Mouse (Mus musculus): Measurements from ENCODE around the gene Rora. TPM values are rescaled to one million over a fixed set of nuclear protein-coding genes. Genes with fewer than 3 reads are reported as not detected.

Gene Rora
- 2.3 and 3.8 TPM in 2 replicates for polyA plus RNA-seq (2016; fragmentation: Nextera tagmentation; extraction: Ambion mirVana)

DNA sequence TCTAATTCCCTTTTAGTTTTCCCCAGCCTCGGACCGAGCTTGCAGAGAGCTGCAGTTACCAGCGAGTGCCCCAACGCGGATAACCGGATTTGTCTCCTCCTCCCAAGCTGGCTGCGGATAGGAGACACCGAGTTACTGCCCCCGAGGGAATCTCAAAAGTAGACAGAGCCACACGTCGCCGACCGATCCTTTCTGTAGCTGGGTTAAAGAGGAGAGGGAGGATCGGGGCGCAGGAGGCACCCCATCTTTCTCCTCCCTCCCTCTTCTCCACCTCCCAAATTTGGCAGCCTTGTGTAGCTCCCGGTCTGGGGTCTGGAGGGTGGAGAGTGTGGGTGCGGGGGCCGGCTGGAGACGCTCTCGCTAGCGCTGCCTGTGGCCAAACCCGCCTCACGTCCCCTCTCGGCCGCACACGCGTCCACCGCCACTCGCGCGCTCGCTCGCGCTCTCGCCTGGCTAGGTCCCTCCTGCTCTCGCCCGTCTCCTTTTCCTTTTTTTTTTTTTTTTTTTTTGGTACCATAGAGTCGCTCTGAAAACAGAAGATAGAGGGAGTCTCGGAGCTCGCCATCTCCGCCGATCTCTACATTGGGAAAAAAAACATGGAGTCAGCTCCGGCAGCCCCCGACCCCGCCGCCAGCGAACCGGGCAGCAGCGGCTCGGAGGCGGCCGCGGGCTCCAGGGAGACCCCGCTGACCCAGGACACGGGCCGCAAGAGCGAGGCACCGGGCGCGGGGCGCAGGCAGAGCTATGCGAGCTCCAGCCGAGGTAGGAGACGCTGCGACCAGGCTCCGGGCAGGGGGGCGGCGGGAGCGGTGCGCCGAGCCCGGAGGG, at the start of gene Rora:
TSS of gene Rora (plus strand) at position 576 of the 828 bp plus-strand sequence.
- WGBS: under 1% methylated on average over 72 of the region's 72 CpGs
- Histone ChIP-seq H3K27ac (peak within 1 kb of the TSS; percentile 87), H3K36me3 (no peaks in the 10 kb centered on the region), H3K9me3 (replicated peaks) (no peaks in the 10 kb centered on the region), H3K27me3 (ENCODE audit: low read depth, poor library complexity, severe bottlenecking) (peaks cover 33% of the 10 kb centered on the region), H3K4me1 (peaks cover 37% of the 10 kb centered on the region), H3K4me3 (peak within 1 kb of the TSS; percentile 88)
- DNase-seq (ENCODE audit: low spot score): peak; percentile 80

GRCm38 (mm10) chr9:68614006-68614405, 39.6 kb upstream of the Rora start:
- DNase-seq (ENCODE audit: low spot score): no peak
- Histone ChIP-seq H3K4me3 (no peak overlapping the region), H3K27ac (no peak overlapping the region), H3K36me3 (no peaks in the 10 kb centered on the region), H3K4me1 (no peaks in the 10 kb centered on the region), H3K27me3 (ENCODE audit: low read depth, poor library complexity, severe bottlenecking) (no peaks in the 10 kb centered on the region), H3K9me3 (replicated peaks) (no peaks in the 10 kb centered on the region)
- 91% methylated on average over 9 of the region's 9 CpGs for WGBS

- Histone ChIP-seq H3K9me3 (replicated peaks) (no peaks in the 10 kb centered on the region), H3K27me3 (ENCODE audit: low read depth, poor library complexity, severe bottlenecking) (no peaks in the 10 kb centered on the region), H3K36me3 (no peaks in the 10 kb centered on the region), H3K4me3 (no peak overlapping the region), H3K4me1 (no peaks in the 10 kb centered on the region), H3K27ac (no peak overlapping the region)
- no peak for DNase-seq (ENCODE audit: low spot score)
- WGBS: 51% methylated on average over 4 of the region's 4 CpGs
Measured at GRCm38 (mm10) chr9:68617116-68617515, 36.5 kb upstream of the Rora start.

DNA sequence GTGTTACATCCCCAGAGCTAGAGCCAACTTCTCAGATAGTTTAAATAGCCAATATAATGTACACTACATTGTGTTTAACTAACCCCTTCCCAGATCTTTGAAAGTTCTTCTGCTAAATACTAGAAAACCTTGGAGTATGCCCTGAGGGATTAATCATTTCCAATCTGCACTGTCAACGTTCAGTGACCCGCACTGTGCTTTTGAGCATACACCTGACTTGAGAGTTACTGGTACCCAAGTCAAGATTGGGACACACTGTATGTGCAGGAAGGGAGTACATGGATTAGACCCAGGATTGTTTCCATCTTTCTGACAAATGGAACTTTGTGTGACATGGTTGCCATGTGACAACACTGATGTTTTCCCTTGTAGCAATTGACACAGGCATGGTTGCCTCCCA, 33.5 kb upstream of the Rora start:
- no peak for DNase-seq (ENCODE audit: low spot score)
- Histone ChIP-seq H3K27ac (no peak overlapping the region), H3K4me3 (no peak overlapping the region), H3K27me3 (ENCODE audit: low read depth, poor library complexity, severe bottlenecking) (no peaks in the 10 kb centered on the region), H3K9me3 (replicated peaks) (no peaks in the 10 kb centered on the region), H3K36me3 (no peaks in the 10 kb centered on the region), H3K4me1 (no peaks in the 10 kb centered on the region)
- WGBS: 89% methylated on average over 2 of the region's 2 CpGs

- DNase-seq (ENCODE audit: low spot score): no peak
- no peaks in the 10 kb centered on the region for H3K4me1 ChIP-seq
- H3K27ac ChIP-seq: no peak overlapping the region
- H3K27me3 ChIP-seq (ENCODE audit: low read depth, poor library complexity, severe bottlenecking): no peaks in the 10 kb centered on the region
- H3K9me3 ChIP-seq (replicated peaks): no peaks in the 10 kb centered on the region
- H3K36me3 ChIP-seq: no peaks in the 10 kb centered on the region
- H3K4me3 ChIP-seq: no peak overlapping the region
- WGBS: 86% methylated on average over 6 of the region's 6 CpGs
Measured at GRCm38 (mm10) chr9:68620441-68620840, 33.1 kb upstream of the Rora start.

GRCm38 (mm10) chr9:68624981-68625380, 28.6 kb upstream of the Rora start:
- no peak overlapping the region for H3K27ac ChIP-seq
- no peaks in the 10 kb centered on the region for H3K27me3 ChIP-seq (ENCODE audit: low read depth, poor library complexity, severe bottlenecking)
- 82% methylated on average over 4 of the region's 4 CpGs for WGBS
- H3K4me3 ChIP-seq: no peak overlapping the region
- no peaks in the 10 kb centered on the region for H3K4me1 ChIP-seq
- no peaks in the 10 kb centered on the region for H3K36me3 ChIP-seq
- H3K9me3 ChIP-seq (replicated peaks): no peaks in the 10 kb centered on the region
- DNase-seq (ENCODE audit: low spot score): no peak

- Histone ChIP-seq H3K4me3 (no peak overlapping the region), H3K4me1 (no peaks in the 10 kb centered on the region), H3K27ac (no peak overlapping the region), H3K36me3 (no peaks in the 10 kb centered on the region), H3K27me3 (ENCODE audit: low read depth, poor library complexity, severe bottlenecking) (no peaks in the 10 kb centered on the region), H3K9me3 (replicated peaks) (no peaks in the 10 kb centered on the region)
- no peak for DNase-seq (ENCODE audit: low spot score)
- WGBS: 88% methylated on average over 8 of the region's 8 CpGs
Measured at GRCm38 (mm10) chr9:68637301-68637700, 16.3 kb upstream of the Rora start.

GRCm38 (mm10) chr9:68641123-68641522, 12.5 kb upstream of the Rora start:
- no peak overlapping the region for H3K27ac ChIP-seq
- H3K36me3 ChIP-seq: no peaks in the 10 kb centered on the region
- no peak for DNase-seq (ENCODE audit: low spot score)
- H3K27me3 ChIP-seq (ENCODE audit: low read depth, poor library complexity, severe bottlenecking): no peaks in the 10 kb centered on the region
- WGBS: 80% methylated on average over 3 of the region's 3 CpGs
- H3K4me3 ChIP-seq: no peak overlapping the region
- H3K4me1 ChIP-seq: no peaks in the 10 kb centered on the region
- H3K9me3 ChIP-seq (replicated peaks): no peaks in the 10 kb centered on the region

GRCm38 (mm10) chr9:68648061-68648460, 5.5 kb upstream of the Rora start:
- 80% methylated on average over 3 of the region's 3 CpGs for WGBS
- Histone ChIP-seq H3K27me3 (ENCODE audit: low read depth, poor library complexity, severe bottlenecking) (0 out of 2 replicates have a peak, but pooled peaks cover 9% of the 10 kb centered on the region), H3K4me1 (peaks cover 2% of the 10 kb centered on the region; the same call in 1 of the 2 replicates), H3K9me3 (replicated peaks) (no peaks in the 10 kb centered on the region), H3K27ac (no peak overlapping the region), H3K36me3 (no peaks in the 10 kb centered on the region), H3K4me3 (no peak overlapping the region)
- no peak for DNase-seq (ENCODE audit: low spot score)

DNA sequence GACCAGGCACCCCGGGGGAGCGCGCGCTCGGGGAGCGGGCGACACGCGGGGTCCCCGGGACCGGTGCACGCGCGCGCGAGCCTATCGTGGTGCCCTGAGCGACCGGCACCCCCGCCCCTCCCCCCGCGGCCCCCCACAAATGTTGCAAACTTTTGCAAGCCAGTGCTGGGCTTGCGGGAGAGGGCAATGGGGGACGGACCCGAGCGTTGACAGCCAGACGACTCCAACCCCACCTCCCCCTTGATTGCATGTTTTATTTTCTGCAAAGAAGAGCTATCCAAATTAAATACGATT, 400 bp downstream of the Rora start:
- under 1% methylated on average over 16 of the region's 28 CpGs for WGBS
- Histone ChIP-seq H3K27me3 (ENCODE audit: low read depth, poor library complexity, severe bottlenecking) (peaks cover 33% of the 10 kb centered on the region), H3K9me3 (replicated peaks) (no peaks in the 10 kb centered on the region), H3K4me1 (peaks cover 37% of the 10 kb centered on the region), H3K36me3 (no peaks in the 10 kb centered on the region), H3K4me3 (peak overlapping the region; percentile 88), H3K27ac (peak overlapping the region; percentile 87)
- DNase-seq (ENCODE audit: low spot score): no peak

DNA sequence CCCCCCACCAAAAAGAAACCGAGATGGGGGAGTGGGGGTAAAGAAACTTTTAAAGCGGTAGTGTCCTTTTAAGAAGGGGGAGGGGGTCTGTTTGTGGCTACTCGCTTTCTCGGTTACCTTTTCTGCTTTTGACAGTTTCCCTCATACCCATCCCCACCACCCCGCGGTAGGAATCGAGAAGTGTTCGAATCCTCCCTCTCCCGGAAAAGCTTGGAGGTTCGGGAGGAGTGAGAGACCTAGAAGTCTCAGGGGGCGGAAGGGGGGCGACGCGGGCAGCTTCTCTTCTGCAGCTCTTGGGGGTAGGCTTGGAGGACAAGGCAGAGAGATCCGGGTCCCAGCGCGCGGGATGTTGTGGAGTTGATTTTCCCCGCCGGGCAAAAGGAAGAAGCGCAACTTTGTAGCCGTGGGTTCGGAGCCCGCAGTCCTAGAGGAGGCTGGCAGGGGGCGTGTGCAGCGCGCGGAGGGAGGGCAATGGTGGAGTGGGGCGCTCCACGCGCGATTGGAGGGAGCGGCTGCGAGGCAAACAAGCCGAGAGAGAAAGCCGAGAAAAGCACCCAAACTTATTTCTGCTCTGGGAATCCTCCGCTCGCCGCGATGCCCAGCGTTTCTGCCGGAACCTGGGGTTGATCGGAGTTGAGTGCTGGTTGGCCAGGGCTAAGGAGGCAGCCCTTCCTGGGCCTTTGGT, 889 bp downstream of the Rora start:
- peak overlapping the region; percentile 87 for H3K27ac ChIP-seq
- WGBS: 1% methylated on average over 43 of the region's 43 CpGs
- peak overlapping the region; percentile 88 for H3K4me3 ChIP-seq
- H3K9me3 ChIP-seq (replicated peaks): no peaks in the 10 kb centered on the region
- peak; percentile 62 for DNase-seq (ENCODE audit: low spot score)
- H3K27me3 ChIP-seq (ENCODE audit: low read depth, poor library complexity, severe bottlenecking): peaks cover 33% of the 10 kb centered on the region
- no peaks in the 10 kb centered on the region for H3K36me3 ChIP-seq
- peaks cover 37% of the 10 kb centered on the region for H3K4me1 ChIP-seq

GRCm38 (mm10) chr9:68655018-68656005, 1.7 kb downstream of the Rora start:
- H3K27me3 ChIP-seq (ENCODE audit: low read depth, poor library complexity, severe bottlenecking): peaks cover 33% of the 10 kb centered on the region
- H3K4me1 ChIP-seq: peaks cover 37% of the 10 kb centered on the region
- WGBS: 1% methylated on average over 31 of the region's 31 CpGs
- H3K4me3 ChIP-seq: peak overlapping the region; percentile 88
- DNase-seq (ENCODE audit: low spot score): peak; percentile 49
- H3K27ac ChIP-seq: 0 out of 2 replicates have a peak overlapping the region, but pooled peaks have one; percentile 87
- H3K36me3 ChIP-seq: no peaks in the 10 kb centered on the region
- H3K9me3 ChIP-seq (replicated peaks): no peaks in the 10 kb centered on the region
